Mouse (Mus musculus): ENCODE measurements at regions not wholly inside any gene's neighbourhood (a gene's known extent, or its start where the extent isn't known, plus 50 kb on each side); places are given as distances from the start of the nearest gene placed in this dataset.

DNA sequence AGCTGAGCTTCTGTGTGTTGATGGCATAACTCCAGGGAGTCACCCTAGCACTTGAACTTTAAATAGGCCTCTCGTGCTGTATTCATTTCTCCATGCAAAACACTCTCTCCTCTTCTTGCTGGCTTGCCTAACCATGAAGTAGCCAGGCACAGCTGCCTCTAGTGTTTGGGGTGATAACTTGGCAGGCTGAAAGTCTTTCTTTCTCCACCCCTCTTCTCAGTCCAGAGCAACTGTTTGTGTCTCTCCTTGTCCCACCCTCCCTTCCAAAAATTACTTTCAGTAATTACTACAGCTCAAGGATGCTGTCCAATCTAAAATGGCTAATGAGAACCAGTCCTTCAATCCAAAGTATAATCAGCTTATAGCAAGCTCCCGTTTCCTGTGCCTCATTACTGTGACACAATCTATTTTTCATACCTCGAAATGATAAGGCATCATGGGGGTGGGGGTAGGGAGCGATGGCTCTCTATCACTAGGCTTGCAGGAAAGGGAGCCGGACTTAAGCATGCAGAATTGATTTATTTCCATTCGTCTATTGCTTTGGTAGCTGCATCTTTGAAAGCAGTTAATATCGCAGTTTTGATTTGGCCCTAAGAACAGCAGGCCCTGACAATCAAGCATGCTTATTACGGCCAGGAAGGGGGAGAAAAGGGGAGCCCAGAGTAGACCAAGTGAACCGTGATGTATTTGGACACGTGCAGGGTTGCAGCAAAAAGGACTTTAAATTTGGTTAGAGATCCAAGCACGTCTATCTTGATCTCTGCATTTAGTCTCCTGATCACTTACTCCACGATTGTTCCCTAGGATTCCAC lies 943.8 kb downstream of the Slc4a3 start:
- no peak for DNase-seq (ENCODE audit: low read depth, low spot score)

DNA sequence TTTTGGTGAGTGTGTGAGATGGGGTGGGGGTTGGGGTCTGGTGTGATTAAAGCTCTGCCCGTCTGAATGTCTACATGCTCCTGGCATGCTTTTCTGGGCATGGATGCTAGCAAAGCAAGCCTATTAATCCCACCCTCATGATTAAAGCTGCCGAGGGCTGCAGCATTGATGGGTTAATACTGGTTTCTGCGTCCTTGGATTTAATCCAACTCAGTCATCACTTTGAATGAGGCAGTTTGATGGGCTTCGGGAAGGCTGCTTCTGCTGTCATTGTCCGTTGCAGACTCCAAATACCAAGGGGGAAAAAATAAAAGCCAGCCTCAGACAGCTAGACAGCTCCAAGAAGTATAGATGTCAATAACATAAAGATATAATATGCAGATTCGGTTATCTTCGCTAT lies 944.7 kb downstream of the Slc4a3 start:
- DNase-seq (ENCODE audit: low read depth, low spot score): no peak

DNA sequence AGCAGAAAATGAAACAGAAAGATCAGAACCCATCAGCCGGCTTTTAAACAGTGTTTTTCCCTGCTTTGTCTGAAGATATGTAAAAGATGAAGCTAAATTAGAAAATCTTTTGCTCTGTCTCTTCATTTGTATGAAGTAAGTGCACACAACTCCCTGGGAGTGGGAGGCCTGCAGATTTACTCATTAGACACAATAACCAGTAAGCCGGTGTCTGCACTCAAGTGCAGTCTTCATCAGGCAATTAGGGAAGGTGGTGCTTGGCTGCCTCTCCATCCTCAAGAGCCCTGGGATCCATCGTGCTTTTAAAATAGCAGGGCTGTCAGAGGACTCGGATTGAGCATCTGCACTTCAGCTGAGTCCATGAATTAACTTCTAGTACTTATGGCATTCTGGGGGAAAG lies 945.1 kb downstream of the Slc4a3 start:
- DNase-seq (ENCODE audit: low read depth, low spot score): no peak

DNA sequence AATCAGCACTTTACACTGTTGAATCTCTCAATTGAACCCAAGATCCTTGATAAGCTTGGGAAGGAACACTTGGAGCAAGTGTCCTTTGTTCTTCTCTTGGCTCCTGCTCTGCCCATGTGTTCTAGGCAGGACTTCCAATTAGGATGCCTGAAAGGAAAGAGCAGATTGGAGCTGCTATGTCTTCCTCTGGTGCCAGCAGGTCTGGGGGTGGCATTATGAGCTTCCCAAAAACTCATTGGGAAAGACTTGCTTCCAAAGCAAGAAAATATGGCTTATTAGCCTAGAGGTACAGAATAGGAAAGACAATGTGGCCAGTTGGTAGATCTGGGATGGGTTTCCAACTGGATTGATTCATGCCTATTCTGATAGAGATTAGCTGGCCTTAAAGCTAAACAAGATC lies 959.1 kb downstream of the Slc4a3 start:
- DNase-seq (ENCODE audit: low read depth, low spot score): no peak

DNA sequence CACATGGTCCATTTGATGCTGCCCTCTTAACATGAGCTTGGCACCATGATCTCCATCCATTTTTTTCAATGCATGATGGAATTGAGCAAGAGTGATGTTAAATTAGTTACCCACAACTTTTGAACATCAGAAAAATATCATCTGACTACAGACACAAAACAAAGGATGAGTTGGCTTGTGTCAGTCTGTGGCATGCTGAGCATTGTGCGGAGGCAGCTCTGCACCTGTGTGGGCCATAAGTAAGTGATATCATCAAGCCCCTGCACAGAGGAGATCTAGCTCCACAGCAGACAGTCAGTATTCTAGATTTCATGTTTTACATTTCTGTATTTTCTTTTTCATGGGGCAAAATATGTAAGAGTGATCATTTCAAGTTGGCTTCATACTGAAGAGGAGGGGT lies 962.8 kb downstream of the Slc4a3 start:
- no peak for DNase-seq (ENCODE audit: low read depth, low spot score)

DNA sequence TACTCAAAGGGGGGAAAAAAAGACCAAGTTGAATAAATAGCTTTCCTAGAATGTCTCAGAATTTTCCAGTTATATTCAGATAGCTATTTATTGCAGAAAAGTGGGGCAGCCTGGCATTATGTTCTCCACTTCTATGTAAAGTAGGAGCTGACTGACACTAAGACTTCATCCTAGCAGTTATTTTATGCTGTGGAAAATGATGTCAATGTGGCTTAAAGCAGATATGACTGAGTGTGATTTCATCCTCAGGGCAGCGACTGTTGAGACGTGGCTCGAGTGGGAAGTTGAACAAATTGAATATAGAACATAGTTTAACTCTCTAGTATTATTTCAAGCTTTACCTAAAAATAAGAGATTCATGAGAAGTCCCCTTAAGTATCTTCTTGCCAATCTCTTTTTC lies 963.4 kb downstream of the Slc4a3 start:
- no peak for DNase-seq (ENCODE audit: low read depth, low spot score)

DNA sequence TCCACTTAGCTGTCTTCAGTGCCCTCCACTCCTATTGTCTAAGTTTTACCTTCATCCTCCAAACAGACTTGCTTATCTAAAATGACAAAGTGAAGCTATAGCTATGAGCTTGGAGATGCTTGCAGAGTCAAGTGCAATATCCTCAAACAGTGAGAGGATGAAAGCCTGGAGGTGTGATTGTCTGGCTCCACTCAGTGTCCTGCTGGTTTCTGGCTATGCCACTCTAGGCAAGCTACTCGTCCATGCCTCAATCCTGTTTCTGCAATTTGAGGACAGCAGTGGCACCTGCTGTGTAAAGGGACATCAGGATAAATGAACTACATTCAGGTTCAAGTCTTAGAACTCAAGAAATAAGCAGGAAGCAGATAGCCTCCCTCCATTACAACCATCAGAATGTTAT lies 966.1 kb downstream of the Slc4a3 start:
- DNase-seq (ENCODE audit: low read depth, low spot score): no peak

DNA sequence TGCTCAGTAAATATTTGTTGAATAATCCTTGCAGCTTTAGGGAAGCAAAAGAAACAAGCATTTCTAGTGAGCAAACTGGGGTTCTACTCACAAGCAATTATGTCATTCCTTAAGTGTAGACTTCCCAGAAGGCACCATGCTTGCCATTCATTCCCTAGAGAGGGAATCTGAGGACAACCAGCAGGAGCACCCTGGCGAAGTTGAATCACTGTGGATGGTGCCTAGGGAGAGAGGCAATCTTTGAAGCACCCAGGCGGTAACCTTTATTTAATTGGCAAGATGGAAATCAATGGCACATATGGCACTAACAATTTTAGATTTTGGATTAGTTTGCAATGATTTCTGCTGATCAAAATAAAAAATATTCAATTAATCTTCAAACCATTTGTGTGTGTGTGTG lies 967.4 kb downstream of the Slc4a3 start:
- DNase-seq (ENCODE audit: low read depth, low spot score): no peak

DNA sequence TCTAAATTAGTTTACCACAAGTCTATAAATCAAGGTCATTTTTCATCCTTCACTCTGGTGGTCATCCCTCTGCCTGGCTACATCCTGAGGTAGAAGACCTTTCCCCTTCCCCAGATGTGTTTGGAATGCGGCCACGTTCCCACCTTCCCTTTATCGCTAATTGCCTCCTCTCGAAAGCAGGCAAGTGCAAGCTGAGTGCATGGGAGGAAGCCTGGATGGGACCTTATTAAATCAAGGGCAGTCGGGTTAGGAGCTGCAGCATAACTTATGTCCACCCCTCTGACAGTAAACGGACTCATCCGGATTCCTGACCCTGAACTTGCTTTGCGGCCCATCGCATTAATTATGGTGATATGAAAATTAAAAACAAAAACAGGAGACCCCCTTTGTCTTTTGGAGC lies 983.5 kb downstream of the Slc4a3 start:
- no peak for DNase-seq (ENCODE audit: low read depth, low spot score)

DNA sequence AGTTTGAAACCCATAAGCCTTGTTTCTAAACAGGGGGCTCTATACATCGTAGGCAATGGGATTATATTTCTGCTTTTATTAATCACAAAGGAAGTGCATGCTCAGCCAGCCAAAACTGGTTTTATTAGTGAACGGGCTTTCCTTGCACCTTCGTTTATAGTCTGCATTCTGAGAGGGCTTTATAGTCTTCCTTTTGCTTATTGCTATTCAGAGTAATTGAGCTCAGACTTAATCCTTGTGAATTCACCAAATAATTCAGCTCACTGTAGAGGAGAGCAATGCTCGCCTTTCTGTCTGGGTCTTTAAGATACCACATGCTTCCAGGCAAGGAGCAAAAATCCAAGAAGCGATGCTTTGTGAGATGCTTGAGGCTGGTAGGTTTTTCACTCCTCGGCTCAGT lies 984.3 kb downstream of the Slc4a3 start:
- no peak for DNase-seq (ENCODE audit: low read depth, low spot score)

DNA sequence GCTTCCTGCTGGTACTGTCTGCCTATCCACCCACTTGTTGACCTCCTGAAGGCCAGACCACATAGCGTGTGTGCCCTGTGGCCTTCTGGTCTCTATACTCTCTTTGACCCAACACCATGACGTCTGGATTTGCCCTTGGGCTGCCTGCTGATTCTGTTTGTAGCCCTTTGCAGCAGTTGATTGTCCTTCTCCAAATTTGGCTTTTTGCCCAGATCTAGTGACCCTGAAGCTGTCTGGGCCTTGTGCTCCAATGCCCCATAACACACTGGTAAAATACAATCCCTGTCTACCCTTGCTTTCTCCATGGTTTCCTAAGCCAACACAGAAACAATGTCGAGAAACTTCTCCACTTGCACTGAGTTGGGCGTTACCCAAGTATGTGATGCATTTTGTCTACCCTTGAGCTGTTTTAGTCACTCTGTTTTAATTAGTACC lies 979.3 kb downstream of the Epha4 start:
- no peak for DNase-seq (ENCODE audit: low read depth, low spot score)

DNA sequence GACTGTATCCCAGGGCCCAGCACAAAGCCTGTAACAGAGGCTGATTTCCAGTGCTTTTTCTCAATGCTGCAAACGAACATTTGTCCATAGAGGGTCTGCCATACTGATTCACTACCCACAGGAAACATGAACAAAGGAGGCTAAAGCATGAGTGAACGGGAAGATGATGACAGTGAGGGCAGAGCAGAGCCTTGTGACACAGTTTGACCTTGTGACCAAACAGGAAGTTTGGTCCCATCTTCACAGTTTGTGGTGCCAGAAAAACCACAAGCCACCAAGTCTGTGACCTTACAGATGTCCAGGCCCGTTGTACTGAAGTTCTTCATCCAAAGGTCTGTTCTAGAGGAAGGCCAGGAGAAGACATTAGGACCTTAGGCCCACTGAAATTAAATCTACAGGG lies 974.4 kb downstream of the Epha4 start:
- DNase-seq (ENCODE audit: low read depth, low spot score): no peak

DNA sequence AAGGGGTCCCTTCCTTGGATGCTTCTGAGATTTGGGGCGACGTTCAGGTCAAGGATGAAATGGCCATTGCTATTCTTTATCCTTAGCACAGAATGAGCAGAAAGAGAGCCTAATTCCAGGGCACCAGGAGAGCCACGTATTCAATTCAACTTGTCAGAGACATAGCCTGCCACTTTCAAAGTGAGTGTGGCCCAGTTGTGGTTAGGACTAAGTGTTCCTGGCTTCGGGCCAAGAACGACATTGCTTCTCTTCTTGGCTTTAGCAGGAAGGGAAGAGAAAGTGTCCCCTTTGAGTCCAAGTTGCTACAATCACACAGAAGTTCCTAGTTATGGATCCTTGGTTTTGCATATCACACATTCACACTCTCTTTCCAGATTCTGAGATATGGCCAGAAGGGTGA lies 964.0 kb downstream of the Epha4 start:
- DNase-seq (ENCODE audit: low read depth, low spot score): no peak

DNA sequence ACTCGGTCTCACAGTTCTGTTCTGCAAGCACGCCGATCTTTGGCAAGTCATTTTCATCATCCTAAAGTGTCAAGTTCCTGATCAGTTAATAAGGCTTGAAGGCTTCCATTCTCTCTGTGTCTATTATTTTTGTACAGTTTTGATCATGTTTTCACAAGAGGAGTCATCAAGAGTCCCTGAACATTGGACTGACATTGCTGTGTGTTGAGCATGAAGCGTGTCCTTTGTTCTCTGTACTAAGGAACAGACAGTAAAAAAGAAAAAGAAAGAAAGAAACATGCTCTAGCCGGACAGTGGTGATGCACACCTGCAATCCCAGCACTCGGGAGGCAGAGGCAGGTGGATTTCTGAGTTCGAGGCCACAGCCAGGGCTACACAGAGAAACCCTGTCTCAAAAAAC lies 955.4 kb downstream of the Epha4 start:
- DNase-seq (ENCODE audit: low read depth, low spot score): no peak

DNA sequence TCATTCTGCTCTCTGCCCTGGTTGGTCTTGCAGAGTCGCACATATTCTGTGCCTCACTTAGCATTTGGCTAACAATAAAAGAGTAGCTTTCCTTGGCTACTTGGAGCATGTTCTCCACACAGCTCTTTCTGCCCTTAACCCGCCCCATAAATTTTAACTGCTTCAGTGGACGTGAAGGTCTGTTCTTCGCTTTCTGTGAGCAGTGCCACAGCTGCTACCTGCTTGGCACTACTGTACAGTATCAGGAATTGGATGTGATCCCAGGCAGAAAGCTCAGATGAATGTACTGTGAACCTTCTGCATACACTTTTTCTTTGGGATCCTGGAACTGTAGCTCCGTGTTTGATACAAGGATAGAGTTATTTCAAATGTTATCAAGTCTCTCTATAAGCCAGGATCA lies 939.4 kb downstream of the Epha4 start:
- no peak for DNase-seq (ENCODE audit: low read depth, low spot score)

DNA sequence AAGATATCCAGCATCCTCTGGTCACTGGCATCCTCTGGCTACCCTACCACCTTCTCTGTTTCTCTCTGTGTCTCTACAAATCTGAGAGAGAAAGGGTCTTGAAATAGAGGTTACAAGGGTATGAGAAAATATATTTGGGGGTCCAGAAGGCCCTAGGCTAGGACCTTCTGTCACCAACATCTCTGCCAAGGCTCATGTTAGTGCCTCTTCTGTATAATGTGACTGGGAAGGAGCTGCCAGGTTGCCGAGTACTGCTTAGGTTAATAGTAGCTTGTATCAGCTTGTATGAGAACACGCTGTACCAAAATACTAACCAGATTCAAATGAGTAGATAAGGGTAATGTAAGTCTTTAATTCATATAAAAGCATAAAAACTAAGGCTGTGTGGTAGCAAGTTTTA lies 929.0 kb downstream of the Epha4 start:
- no peak for DNase-seq (ENCODE audit: low read depth, low spot score)

DNA sequence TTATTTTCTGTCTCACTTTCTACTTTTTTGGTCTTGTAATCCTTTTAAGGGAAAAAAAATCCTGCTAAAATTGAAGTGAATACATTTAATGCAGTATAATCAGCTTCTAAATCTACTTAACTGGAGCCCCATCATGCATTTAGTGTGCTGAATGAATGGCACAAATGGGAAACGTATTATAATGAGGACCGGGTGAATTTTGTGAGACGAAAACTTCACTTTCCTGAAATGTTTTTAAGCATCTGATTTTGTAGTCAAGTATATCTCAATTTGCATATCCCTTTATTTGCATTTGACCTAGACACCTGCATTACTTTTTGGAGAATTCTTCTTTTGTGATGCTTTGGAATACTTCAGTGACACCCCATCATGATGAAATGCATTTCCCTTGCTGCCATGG lies 889.1 kb downstream of the Epha4 start:
- DNase-seq (ENCODE audit: low read depth, low spot score): no peak

DNA sequence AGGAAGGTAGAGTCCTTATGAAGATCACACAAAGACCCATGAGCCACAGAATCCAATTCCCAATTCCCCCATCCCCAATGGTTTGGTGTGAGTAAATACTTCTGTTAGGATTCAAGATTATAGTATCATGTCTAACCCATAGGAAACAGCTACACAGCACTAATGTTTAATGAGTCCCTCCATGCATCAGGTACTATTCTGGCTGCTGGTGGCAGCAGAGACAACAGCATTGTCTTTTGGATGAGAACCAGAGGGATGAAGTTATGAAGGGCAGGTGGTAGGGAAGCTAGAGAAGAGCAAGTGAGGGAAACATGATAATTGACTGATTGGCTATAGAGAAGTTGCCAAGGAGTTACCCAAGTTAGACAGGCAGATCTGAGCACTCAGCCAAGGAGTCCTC lies 885.0 kb downstream of the Epha4 start:
- DNase-seq (ENCODE audit: low read depth, low spot score): no peak

DNA sequence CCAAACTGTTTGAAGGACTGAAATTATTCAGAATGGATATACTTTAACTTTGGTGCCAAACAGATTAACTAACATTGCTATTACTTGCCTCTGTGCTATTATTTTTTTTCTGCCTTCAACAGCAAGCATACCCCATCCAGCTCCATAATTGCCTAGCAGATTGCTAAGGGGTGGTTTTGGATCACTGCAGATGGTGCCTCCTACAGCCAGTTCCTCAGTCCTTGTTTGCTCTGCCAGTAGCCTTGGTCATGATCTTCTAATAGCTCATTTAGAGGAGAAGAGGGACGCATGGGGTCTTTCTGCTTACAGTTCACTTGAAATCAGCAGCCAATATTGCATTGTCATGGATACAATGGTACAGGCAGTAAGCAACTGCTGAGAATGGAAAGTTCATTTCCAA lies 880.8 kb downstream of the Epha4 start:
- DNase-seq (ENCODE audit: low read depth, low spot score): no peak

DNA sequence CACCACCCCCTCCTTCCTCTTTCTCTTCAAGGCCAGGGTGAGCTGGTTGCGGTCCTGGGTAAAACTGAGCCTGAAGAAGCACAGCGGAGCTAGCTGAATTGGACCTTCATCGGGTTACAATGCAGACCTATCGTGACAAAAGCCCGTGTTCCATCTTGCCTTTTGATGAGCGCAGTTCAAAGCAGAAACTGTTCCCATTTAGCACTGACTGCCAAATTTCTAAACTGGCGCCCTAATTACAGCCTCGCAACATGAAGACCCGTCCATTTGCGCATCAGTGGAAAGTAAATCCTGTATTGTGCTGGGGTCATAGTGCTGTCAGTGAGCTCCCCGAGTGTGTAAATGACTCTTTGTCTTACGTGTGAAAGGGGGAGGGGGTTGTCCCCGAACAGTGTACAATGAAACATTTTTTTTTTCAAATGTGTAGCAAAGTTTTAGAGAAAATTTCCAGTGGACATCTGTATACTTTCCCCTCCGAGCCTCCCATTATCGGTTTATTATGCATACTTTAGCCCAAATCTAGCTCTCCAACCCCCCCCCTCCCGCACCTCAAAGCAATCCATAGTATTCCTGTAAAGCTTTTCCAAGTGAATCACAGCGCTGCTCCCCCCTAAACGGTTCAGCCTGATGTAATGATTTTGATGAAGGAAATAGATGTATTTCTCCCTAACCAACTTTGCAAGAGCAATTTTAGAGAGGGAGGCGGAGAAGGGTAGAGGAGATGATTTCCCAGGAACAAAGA lies 877.4 kb downstream of the Epha4 start:
- no peak for DNase-seq (ENCODE audit: low read depth, low spot score)

DNA sequence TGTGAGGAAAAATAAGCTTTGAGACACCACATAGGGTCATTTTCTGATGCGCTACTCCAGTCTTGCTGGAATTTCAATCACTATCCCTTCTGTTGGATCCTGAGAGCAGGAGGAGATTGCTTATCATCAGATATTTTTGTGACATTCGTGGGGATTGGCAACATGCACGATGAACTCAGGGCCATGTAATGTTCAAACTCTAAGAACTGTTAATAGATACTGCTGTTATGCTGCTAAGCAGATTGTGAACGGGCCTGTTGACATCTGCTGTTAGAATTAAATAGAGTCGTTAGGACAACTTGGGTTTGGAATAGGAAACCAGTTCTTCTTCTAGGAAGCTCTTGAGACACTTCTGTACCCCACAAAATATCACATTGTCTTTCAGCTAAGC lies 876.9 kb downstream of the Epha4 start:
- DNase-seq (ENCODE audit: low read depth, low spot score): no peak

DNA sequence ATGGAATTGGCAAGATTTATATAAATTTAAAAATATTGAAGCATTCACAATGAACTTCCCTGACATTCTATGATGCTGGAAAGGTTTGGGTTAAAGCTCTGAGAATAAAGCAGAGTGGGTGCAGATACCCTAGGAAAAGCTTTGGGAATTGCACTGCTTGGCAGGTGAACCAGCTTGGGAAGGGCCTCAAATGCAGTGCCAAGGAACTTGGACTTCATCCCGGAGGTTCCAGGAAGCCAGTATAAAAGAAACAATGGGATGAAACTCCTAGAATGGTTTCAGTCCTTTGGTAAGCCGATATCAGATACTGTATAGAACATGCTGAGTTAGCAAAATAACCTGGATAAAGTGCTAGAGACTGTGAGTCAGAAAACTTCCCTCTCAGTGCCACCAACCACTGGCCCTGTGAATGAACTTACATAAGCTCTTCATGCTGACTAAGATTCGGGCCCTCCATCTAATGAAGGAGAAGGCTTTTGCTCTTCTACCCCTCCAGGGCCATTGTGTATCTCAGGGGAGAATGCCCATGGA lies 873.6 kb downstream of the Epha4 start:
- no peak for DNase-seq (ENCODE audit: low read depth, low spot score)

DNA sequence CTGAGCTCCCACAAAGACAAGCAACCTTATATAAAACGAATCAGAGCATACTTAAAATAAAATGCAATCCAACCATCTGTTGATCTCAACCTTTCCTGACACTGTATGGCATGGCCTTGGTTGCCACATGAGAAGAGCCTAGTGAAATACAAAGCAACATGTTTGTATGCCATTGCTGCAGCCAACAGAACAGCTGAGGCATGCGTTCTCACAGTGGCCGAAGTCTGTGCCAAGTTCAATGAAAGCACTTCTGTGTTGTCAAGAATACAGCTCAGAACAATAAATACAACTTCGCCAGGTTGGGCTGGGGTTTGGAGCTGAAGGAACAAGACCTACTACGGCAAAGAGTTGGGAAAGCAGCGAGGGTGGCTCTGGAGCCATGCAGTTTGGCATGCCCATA lies 872.2 kb downstream of the Epha4 start:
- no peak for DNase-seq (ENCODE audit: low read depth, low spot score)
